Mouse (Mus musculus) neutrophil, adult 83 days (primary cell): Measurements from ENCODE around the gene Ces4a. TPM values are rescaled to one million over a fixed set of nuclear protein-coding genes. Genes with fewer than 3 reads are reported as not detected.

Source experiments
- total RNA-seq, 2 experiments: library from RNA; stranded (reverse); gene quantifications; one replicate each; pipeline ENCODE4 v1.2.4; 2023

Ces4a gene
- total RNA-seq, result not detected

GRCm38 (mm10) chr8:105131509-105131908 is at the start of gene Ces4a:
Gene Ces4a (plus strand): TSS chr8:105131800.

GRCm38 (mm10) chr8:105083449-105084050 is 48.0 kb upstream of the Ces4a start, which contains the start of gene Ces3b:
Gene Ces3b (plus strand): TSS chr8:105083753.

GRCm38 (mm10) chr8:105170381-105171115 is 38.9 kb downstream of the Ces4a start, which contains the start of gene Cbfb:
Gene Cbfb (plus strand): TSS chr8:105170674.

Other genes with a start within 250 kb of the Ces4a start
- gene Ces2e, start 205.5 kb upstream of the Ces4a start, total RNA-seq, result under 1 TPM in 1 of 2 experiments, not detected in 1; 0.28 TPM
- gene Ces2f, start 184.4 kb upstream of the Ces4a start, total RNA-seq, result under 1 TPM in 1 of 2 experiments, not detected in 1; 0.11 TPM
- gene Ces2g, start 170.1 kb upstream of the Ces4a start, total RNA-seq, result 10 to 100 TPM; 13.9 to 26.1 TPM
- gene Ces2h, start 130.9 kb upstream of the Ces4a start, total RNA-seq, result not detected
- gene Ces3a, start 83.2 kb upstream of the Ces4a start, total RNA-seq, result not detected
- not detected for gene Ces3b, start 48.0 kb upstream of the Ces4a start, total RNA-seq
- gene Cbfb, start 38.9 kb downstream of the Ces4a start, total RNA-seq, result 10 to 100 TPM; 75.7 to 84.6 TPM
- 10 to 100 TPM; 28.4 to 40.9 TPM for gene D230025D16Rik, start 93.3 kb downstream of the Ces4a start, total RNA-seq
- 1 to 10 TPM in 1 of 2 experiments, under 1 TPM in 1; 0.46 to 1.0 TPM for gene B3gnt9, start 123.4 kb downstream of the Ces4a start, total RNA-seq
- 10 to 100 TPM; 14.7 to 15.1 TPM for gene Tradd, start 132.8 kb downstream of the Ces4a start, total RNA-seq
- gene Fbxl8, start 132.8 kb downstream of the Ces4a start, total RNA-seq, result 1 to 10 TPM; 4.4 to 7.2 TPM
- under 1 TPM in 1 of 2 experiments, not detected in 1; 0.75 TPM for gene Hsf4, start 138.0 kb downstream of the Ces4a start, total RNA-seq
- not detected for gene Nol3, start 144.3 kb downstream of the Ces4a start, total RNA-seq
- gene 4931428F04Rik, start 158.1 kb downstream of the Ces4a start, total RNA-seq, result 1 to 10 TPM; 1.4 to 1.8 TPM
- 1 to 10 TPM; 1.0 to 1.5 TPM for gene Exoc3l, start 164.3 kb downstream of the Ces4a start, total RNA-seq
- 10 to 100 TPM; 58.9 to 66.0 TPM for gene E2f4, start 165.9 kb downstream of the Ces4a start, total RNA-seq
- gene Elmo3, start 173.8 kb downstream of the Ces4a start, total RNA-seq, result 1 to 10 TPM in 1 of 2 experiments, under 1 TPM in 1; 0.81 to 1.7 TPM
- gene Lrrc29, start 194.5 kb downstream of the Ces4a start, total RNA-seq, result 1 to 10 TPM; 5.8 to 6.6 TPM
- 10 to 100 TPM; 25.0 to 27.3 TPM for gene Tmem208, start 194.6 kb downstream of the Ces4a start, total RNA-seq
- gene Fhod1, start 216.2 kb downstream of the Ces4a start, total RNA-seq, result 10 to 100 TPM; 32.7 to 37.5 TPM
- 1 to 10 TPM in 1 of 2 experiments, under 1 TPM in 1; 0.82 to 1.2 TPM for gene Slc9a5, start 217.0 kb downstream of the Ces4a start, total RNA-seq
- under 1 TPM in 1 of 2 experiments, not detected in 1; 0.22 TPM for gene Plekhg4, start 241.5 kb downstream of the Ces4a start, total RNA-seq